Mouse (Mus musculus) stomach, embryonic 16.5 days (tissue): Measurements from ENCODE around the gene Slc6a18. TPM values are rescaled to one million over a fixed set of nuclear protein-coding genes. Genes with fewer than 3 reads are reported as not detected.

Experiments used
- ATAC-seq: fragments of 200-750 bp; cut with Nextera tagmentation; 2 replicates; pipeline ENCODE4 v1.8.0; 2017; ENCODE audit warnings: moderate number of reproducible peaks, moderate TSS enrichment; ENCODE audit not compliant: insufficient read depth, low FRiP score
- H3K27ac ChIP-seq: fragments of 300-500 bp; sonication (generic); 2 replicates; pipeline ENCODE4 v1.5.1; 2014; ENCODE audit warnings: low read length
- H3K27me3 ChIP-seq: fragments of 300-500 bp; sonication (generic); 2 replicates; pipeline ENCODE4 v1.6.1; 2014; ENCODE audit warnings: low read length, control low read depth, mixed read lengths; ENCODE audit not compliant: control insufficient read depth, insufficient read depth
- H3K36me3 ChIP-seq: fragments of 300-500 bp; sonication (generic); 2 replicates; pipeline ENCODE4 v1.6.1; 2014; ENCODE audit warnings: low read length; ENCODE audit not compliant: control insufficient read depth, insufficient read depth
- H3K4me1 ChIP-seq: fragments of 300-500 bp; sonication (generic); 2 replicates; pipeline ENCODE4 v1.6.1; 2014; ENCODE audit warnings: low read length, control low read depth, mixed read lengths; ENCODE audit not compliant: control insufficient read depth, insufficient read depth
- H3K4me2 ChIP-seq: fragments of 300-500 bp; sonication (generic); 2 replicates; pipeline ENCODE4 v1.6.1; 2014; ENCODE audit warnings: low read depth, low read length, mixed read lengths
- H3K4me3 ChIP-seq: fragments of 300-500 bp; sonication (generic); replicated peaks from 2 replicates; pipeline ENCODE4 v1.5.1; 2014; ENCODE audit warnings: mild to moderate bottlenecking, low read length
- H3K9ac ChIP-seq: fragments of 300-500 bp; sonication (generic); 2 replicates; pipeline ENCODE4 v1.6.1; 2014; ENCODE audit warnings: low read length
- H3K9me3 ChIP-seq: fragments of 300-500 bp; sonication (generic); replicated peaks from 2 replicates; pipeline ENCODE4 v1.6.1; 2016; ENCODE audit warnings: low read length, control low read depth; ENCODE audit not compliant: control insufficient read depth
- WGBS: fragments of 180-500 bp; shearing (Covaris S2); extraction: QIAGEN DNeasy Blood & Tissue Kit; methylation state at CpG from one replicate; pipeline ENCODE4 v1.1.7; 2014; 5-methylcytosine and 5-hydroxymethylcytosine counted together
- polyA plus RNA-seq: library from polyadenylated mRNA; unstranded; fragments of >200 nt; fragmentation: Nextera tagmentation; extraction: Ambion mirVana; gene quantifications from 2 replicates; pipeline ENCODE4 v1.2.1, GENCODE M21; 2015

The Slc6a18 gene
- polyA plus RNA-seq, 1 experiment from 2014 or later: not detected

GRCm38 (mm10) chr13:73694972-73695371, 17.1 kb upstream of the Slc6a18 start:
- no peaks in the 10 kb centered on the region for H3K27me3 ChIP-seq
- WGBS: 79% methylated on average over 1 of the region's 1 CpGs
- no peaks in the 10 kb centered on the region for H3K36me3 ChIP-seq
- H3K27ac ChIP-seq: no peak overlapping the region
- H3K4me2 ChIP-seq: no peak overlapping the region
- H3K4me1 ChIP-seq: no peaks in the 10 kb centered on the region
- no peak overlapping the region for H3K4me3 ChIP-seq
- no peak for ATAC-seq
- H3K9me3 ChIP-seq: no peaks in the 10 kb centered on the region
- no peak overlapping the region for H3K9ac ChIP-seq

GRCm38 (mm10) chr13:73693333-73693732, 15.5 kb upstream of the Slc6a18 start:
- Histone ChIP-seq H3K9me3 (no peaks in the 10 kb centered on the region), H3K27ac (no peak overlapping the region), H3K9ac (no peak overlapping the region), H3K36me3 (no peaks in the 10 kb centered on the region), H3K4me1 (no peaks in the 10 kb centered on the region), H3K27me3 (no peaks in the 10 kb centered on the region), H3K4me2 (no peak overlapping the region), H3K4me3 (no peak overlapping the region)
- WGBS: 70% methylated on average over 2 of the region's 2 CpGs
- ATAC-seq: no peak

- H3K9me3 ChIP-seq: no peaks in the 10 kb centered on the region
- WGBS: 24% methylated on average over 10 of the region's 10 CpGs
- H3K27ac ChIP-seq: no peak overlapping the region
- H3K36me3 ChIP-seq: no peaks in the 10 kb centered on the region
- H3K4me3 ChIP-seq: no peak overlapping the region
- no peak overlapping the region for H3K4me2 ChIP-seq
- no peak overlapping the region for H3K9ac ChIP-seq
- no peaks in the 10 kb centered on the region for H3K27me3 ChIP-seq
- H3K4me1 ChIP-seq: no peaks in the 10 kb centered on the region
- peak; percentile 80; the same call in 1 of the 2 replicates for ATAC-seq
Observed at GRCm38 (mm10) chr13:73692249-73692868, 14.5 kb upstream of the Slc6a18 start.

GRCm38 (mm10) chr13:73688934-73689333, 11.1 kb upstream of the Slc6a18 start:
- H3K4me2 ChIP-seq: no peak overlapping the region
- H3K36me3 ChIP-seq: no peaks in the 10 kb centered on the region
- H3K4me1 ChIP-seq: no peaks in the 10 kb centered on the region
- H3K9me3 ChIP-seq: no peaks in the 10 kb centered on the region
- WGBS: 79% methylated on average over 4 of the region's 4 CpGs
- no peak overlapping the region for H3K27ac ChIP-seq
- no peak overlapping the region for H3K4me3 ChIP-seq
- no peaks in the 10 kb centered on the region for H3K27me3 ChIP-seq
- ATAC-seq: no peak
- no peak overlapping the region for H3K9ac ChIP-seq

GRCm38 (mm10) chr13:73687601-73688000, 9.8 kb upstream of the Slc6a18 start:
- Histone ChIP-seq H3K27me3 (no peaks in the 10 kb centered on the region), H3K9me3 (no peaks in the 10 kb centered on the region), H3K36me3 (no peaks in the 10 kb centered on the region), H3K4me2 (no peak overlapping the region), H3K9ac (no peak overlapping the region), H3K4me3 (no peak overlapping the region), H3K4me1 (no peaks in the 10 kb centered on the region), H3K27ac (no peak overlapping the region)
- ATAC-seq: no peak
- 53% methylated on average over 3 of the region's 3 CpGs for WGBS

GRCm38 (mm10) chr13:73685502-73685901, 7.7 kb upstream of the Slc6a18 start:
- H3K4me1 ChIP-seq: no peaks in the 10 kb centered on the region
- no peaks in the 10 kb centered on the region for H3K9me3 ChIP-seq
- no peaks in the 10 kb centered on the region for H3K27me3 ChIP-seq
- H3K27ac ChIP-seq: no peak overlapping the region
- WGBS: 75% methylated on average over 6 of the region's 6 CpGs
- H3K4me3 ChIP-seq: no peak overlapping the region
- no peak overlapping the region for H3K9ac ChIP-seq
- no peaks in the 10 kb centered on the region for H3K36me3 ChIP-seq
- H3K4me2 ChIP-seq: no peak overlapping the region
- no peak for ATAC-seq

- no peak for ATAC-seq
- no peaks in the 10 kb centered on the region for H3K9me3 ChIP-seq
- no peak overlapping the region for H3K27ac ChIP-seq
- H3K9ac ChIP-seq: no peak overlapping the region
- no peak overlapping the region for H3K4me2 ChIP-seq
- H3K27me3 ChIP-seq: no peaks in the 10 kb centered on the region
- no peaks in the 10 kb centered on the region for H3K4me1 ChIP-seq
- no peaks in the 10 kb centered on the region for H3K36me3 ChIP-seq
- WGBS: 82% methylated on average over 1 of the region's 1 CpGs
- no peak overlapping the region for H3K4me3 ChIP-seq
Observed at GRCm38 (mm10) chr13:73684412-73684811, 6.6 kb upstream of the Slc6a18 start.

- ATAC-seq: no peak
- no peaks in the 10 kb centered on the region for H3K4me1 ChIP-seq
- no peak overlapping the region for H3K9ac ChIP-seq
- no peak overlapping the region for H3K4me3 ChIP-seq
- no peaks in the 10 kb centered on the region for H3K9me3 ChIP-seq
- no peaks in the 10 kb centered on the region for H3K27me3 ChIP-seq
- H3K36me3 ChIP-seq: no peaks in the 10 kb centered on the region
- 86% methylated on average over 11 of the region's 11 CpGs for WGBS
- no peak overlapping the region for H3K4me2 ChIP-seq
- H3K27ac ChIP-seq: no peak overlapping the region
Observed at GRCm38 (mm10) chr13:73683682-73684081, 5.9 kb upstream of the Slc6a18 start.

GRCm38 (mm10) chr13:73682226-73682625, 4.4 kb upstream of the Slc6a18 start:
- no peak overlapping the region for H3K27ac ChIP-seq
- ATAC-seq: no peak
- 84% methylated on average over 2 of the region's 2 CpGs for WGBS
- no peaks in the 10 kb centered on the region for H3K27me3 ChIP-seq
- H3K4me1 ChIP-seq: no peaks in the 10 kb centered on the region
- no peak overlapping the region for H3K9ac ChIP-seq
- H3K4me3 ChIP-seq: no peak overlapping the region
- H3K36me3 ChIP-seq: no peaks in the 10 kb centered on the region
- H3K9me3 ChIP-seq: no peaks in the 10 kb centered on the region
- H3K4me2 ChIP-seq: no peak overlapping the region
